Mouse (Mus musculus) lung, embryonic 16.5 days (tissue): ENCODE measurements around the gene Ppfia4. TPM values are rescaled to one million over a fixed set of nuclear protein-coding genes. Genes with fewer than 3 reads are reported as not detected.

Source experiments
- ATAC-seq: fragments of 200-750 bp; cut with Nextera tagmentation; 2 replicates; pipeline ENCODE4 v1.8.0; 2017; ENCODE audit warnings: low read depth, mild to moderate bottlenecking, moderate library complexity
- H3K27ac ChIP-seq: fragments of 300-500 bp; sonication (generic); 2 replicates; pipeline ENCODE4 v1.5.1; 2014; ENCODE audit warnings: mild to moderate bottlenecking, control low read depth, low read length
- H3K27me3 ChIP-seq: fragments of 300-500 bp; sonication (generic); 2 replicates; pipeline ENCODE4 v1.6.1; 2014; ENCODE audit warnings: low read depth, low read length, mixed read lengths; ENCODE audit not compliant: control insufficient read depth, insufficient read depth
- H3K36me3 ChIP-seq: fragments of 300-500 bp; sonication (generic); 2 replicates; pipeline ENCODE4 v1.6.1; 2014; ENCODE audit warnings: low read length; ENCODE audit not compliant: control insufficient read depth, insufficient read depth
- H3K4me1 ChIP-seq: fragments of 300-500 bp; sonication (generic); replicated peaks from 2 replicates; pipeline ENCODE4 v1.6.1; 2014; ENCODE audit warnings: low read length, mixed read lengths; ENCODE audit not compliant: control insufficient read depth, insufficient read depth
- H3K4me2 ChIP-seq: fragments of 300-500 bp; sonication (generic); 2 replicates; pipeline ENCODE4 v1.6.1; 2014; ENCODE audit warnings: low read depth, low read length, control low read depth
- H3K4me3 ChIP-seq: fragments of 300-500 bp; sonication (generic); 2 replicates; pipeline ENCODE4 v1.5.1; 2014; ENCODE audit warnings: mild to moderate bottlenecking, low read length, control low read depth
- H3K9ac ChIP-seq: fragments of 300-500 bp; sonication (generic); 2 replicates; pipeline ENCODE4 v1.6.1; 2014; ENCODE audit warnings: low read length, control low read depth
- H3K9me3 ChIP-seq: fragments of 300-500 bp; sonication (generic); 2 replicates; pipeline ENCODE4 v1.6.1; 2016; ENCODE audit warnings: low read length; ENCODE audit not compliant: control insufficient read depth
- WGBS: fragments of 180-500 bp; shearing (Covaris S2); extraction: QIAGEN DNeasy Blood & Tissue Kit; methylation state at CpG from one replicate; pipeline ENCODE4 v1.1.7; 2014; 5-methylcytosine and 5-hydroxymethylcytosine counted together
- polyA plus RNA-seq: library from polyadenylated mRNA; unstranded; fragments of >200 nt; fragmentation: Nextera tagmentation; extraction: Ambion mirVana; gene quantifications from 2 replicates; pipeline ENCODE4 v1.2.1, GENCODE M21; 2015

Ppfia4 gene
- polyA plus RNA-seq, 1 experiment from 2014 or later: 2.9 TPM

DNA sequence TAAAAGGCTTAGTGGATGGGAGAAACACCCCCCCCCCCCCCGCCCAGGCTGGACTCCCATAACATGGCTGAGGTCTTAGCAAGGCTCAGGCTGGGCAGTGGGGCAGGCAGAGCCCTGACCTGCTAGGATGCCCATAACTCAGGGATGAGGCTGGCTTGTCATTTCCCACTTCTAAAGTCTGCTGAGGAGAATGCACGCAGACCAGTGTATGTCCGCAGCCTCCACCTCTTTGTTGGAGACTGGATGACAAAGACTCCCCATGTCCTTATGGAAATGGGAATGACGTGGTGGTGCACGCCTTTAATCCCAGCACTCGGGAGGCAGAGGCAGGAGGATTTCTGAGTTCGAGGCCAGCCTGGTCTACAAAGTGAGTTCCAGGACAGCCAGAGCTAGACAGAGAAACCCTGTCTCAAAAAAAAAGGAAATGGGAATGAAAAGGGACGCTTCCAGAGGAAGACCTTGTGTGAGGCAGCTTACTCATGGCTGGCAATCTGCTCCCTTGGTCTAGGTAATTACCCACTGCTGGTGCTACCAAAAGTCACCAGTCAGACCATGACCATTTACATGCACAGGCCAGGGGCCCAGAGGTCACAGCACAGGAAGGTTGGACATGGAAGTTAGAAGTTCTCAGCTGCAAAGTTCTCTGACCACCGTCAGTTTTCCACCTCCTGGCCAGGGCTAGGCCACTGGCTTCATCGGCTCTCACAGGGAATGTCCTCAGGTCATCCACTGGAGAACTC, 813 bp upstream of the Ppfia4 start:
- no peak for ATAC-seq
- no peaks in the 10 kb centered on the region for H3K36me3 ChIP-seq
- H3K9ac ChIP-seq: no peak overlapping the region
- WGBS: 87% methylated on average over 10 of the region's 10 CpGs
- no peak overlapping the region for H3K4me3 ChIP-seq
- peaks cover 12% of the 10 kb centered on the region for H3K4me1 ChIP-seq
- H3K27ac ChIP-seq: no peak overlapping the region
- H3K4me2 ChIP-seq: no peak overlapping the region
- H3K9me3 ChIP-seq: no peaks in the 10 kb centered on the region
- H3K27me3 ChIP-seq: no peaks in the 10 kb centered on the region

DNA sequence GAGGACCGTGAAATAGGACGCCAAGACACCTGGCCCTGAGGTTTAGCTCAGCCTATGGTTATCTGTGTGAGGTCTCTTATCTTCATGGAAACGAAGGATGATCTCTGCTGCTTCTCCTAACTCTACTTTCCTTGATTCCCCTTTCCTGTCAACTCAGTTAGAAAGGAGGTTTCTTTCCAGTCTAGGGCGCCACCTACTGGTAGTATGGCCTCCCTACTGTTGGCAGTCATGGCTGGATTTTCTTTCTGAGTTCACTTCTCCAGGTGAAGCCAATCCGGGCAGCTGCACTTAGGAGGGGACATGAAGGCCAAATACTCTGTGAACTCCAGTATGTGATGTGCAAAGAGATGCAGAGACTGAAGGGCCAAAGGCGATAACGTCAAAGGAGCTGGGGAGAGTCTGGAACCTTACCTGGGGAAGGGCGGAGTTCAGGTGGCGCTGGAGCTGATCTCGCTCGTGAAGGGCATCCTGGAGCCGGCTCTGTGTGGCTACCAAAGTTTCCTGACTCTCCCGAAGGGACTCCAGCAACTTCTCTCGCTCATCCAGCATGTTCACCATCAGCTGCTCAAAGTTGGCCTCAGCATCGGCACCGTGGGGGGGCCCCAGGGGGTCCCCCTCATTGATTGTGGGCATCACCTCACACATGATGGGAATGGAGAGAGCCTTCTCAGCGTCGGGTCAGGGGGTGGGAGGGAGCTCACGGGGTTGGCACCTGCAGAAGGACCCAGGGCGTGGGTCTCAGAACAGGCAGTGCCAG, 671 bp downstream of the Ppfia4 start:
- no peak overlapping the region for H3K9ac ChIP-seq
- peaks cover 12% of the 10 kb centered on the region for H3K4me1 ChIP-seq
- no peaks in the 10 kb centered on the region for H3K9me3 ChIP-seq
- no peak overlapping the region for H3K4me3 ChIP-seq
- H3K4me2 ChIP-seq: peak overlapping the region; percentile 37; the same call in 1 of the 2 replicates
- H3K27me3 ChIP-seq: no peaks in the 10 kb centered on the region
- no peak; the same call in 1 of the 2 replicates for ATAC-seq
- WGBS: 44% methylated on average over 20 of the region's 20 CpGs
- H3K27ac ChIP-seq: no peak overlapping the region
- H3K36me3 ChIP-seq: no peaks in the 10 kb centered on the region

DNA sequence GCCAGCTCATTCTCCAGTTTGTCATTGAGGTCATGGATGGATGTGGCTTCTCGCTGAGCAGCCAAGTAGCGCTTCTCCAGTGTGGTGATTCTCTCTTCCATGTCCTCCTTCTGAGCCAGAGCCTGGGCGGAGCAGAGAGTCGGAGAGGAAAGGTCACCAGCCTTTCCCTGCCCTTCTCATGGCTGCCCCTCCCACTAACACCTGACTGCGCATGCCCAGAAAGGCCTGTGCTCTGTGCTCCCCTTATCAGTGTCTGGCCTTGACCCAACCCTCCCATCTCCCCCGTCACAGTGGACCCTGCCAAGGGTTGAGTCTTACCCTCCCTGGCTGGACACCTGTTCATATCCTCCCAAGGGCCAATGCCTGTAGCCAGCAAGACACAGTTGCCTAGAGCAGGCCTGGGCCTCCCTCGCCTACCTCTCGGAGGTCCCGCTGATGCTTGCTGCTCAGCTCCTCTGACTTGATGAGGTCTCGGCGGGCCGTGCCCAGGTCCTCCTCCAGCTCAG, 5.8 kb downstream of the Ppfia4 start:
- Histone ChIP-seq H3K4me3 (no peak overlapping the region), H3K9ac (no peak overlapping the region), H3K36me3 (no peaks in the 10 kb centered on the region), H3K9me3 (no peaks in the 10 kb centered on the region), H3K4me1 (no peaks in the 10 kb centered on the region), H3K27ac (no peak overlapping the region), H3K4me2 (no peak overlapping the region), H3K27me3 (no peaks in the 10 kb centered on the region)
- no peak for ATAC-seq
- 85% methylated on average over 12 of the region's 12 CpGs for WGBS

DNA sequence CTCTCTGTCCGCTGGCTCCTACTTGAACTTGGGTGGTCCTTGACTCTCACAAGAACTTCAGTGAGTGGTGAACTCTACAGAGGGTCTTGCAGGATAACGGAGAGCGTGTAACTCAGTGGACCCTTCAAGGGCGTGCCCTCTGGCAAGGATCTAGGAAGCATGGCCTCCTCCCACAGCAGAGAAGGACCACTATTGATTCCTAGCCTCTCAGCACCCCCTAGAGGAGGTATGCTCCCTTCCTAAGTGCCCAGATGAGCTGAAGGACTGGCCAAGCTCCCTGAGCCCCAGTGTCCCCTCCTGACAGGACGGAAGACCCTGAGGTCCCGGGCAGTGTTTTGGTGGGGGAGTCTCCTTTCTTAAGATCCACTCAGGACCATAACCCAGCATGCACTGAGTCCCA, 10.1 kb downstream of the Ppfia4 start:
- Histone ChIP-seq H3K9ac (no peak overlapping the region), H3K4me2 (no peak overlapping the region), H3K27ac (no peak overlapping the region), H3K4me1 (no peaks in the 10 kb centered on the region), H3K27me3 (no peaks in the 10 kb centered on the region), H3K4me3 (no peak overlapping the region), H3K36me3 (no peaks in the 10 kb centered on the region), H3K9me3 (no peaks in the 10 kb centered on the region)
- ATAC-seq: 0 out of 2 replicates have a peak, but pooled peaks have one; percentile 48
- 82% methylated on average over 6 of the region's 6 CpGs for WGBS

DNA sequence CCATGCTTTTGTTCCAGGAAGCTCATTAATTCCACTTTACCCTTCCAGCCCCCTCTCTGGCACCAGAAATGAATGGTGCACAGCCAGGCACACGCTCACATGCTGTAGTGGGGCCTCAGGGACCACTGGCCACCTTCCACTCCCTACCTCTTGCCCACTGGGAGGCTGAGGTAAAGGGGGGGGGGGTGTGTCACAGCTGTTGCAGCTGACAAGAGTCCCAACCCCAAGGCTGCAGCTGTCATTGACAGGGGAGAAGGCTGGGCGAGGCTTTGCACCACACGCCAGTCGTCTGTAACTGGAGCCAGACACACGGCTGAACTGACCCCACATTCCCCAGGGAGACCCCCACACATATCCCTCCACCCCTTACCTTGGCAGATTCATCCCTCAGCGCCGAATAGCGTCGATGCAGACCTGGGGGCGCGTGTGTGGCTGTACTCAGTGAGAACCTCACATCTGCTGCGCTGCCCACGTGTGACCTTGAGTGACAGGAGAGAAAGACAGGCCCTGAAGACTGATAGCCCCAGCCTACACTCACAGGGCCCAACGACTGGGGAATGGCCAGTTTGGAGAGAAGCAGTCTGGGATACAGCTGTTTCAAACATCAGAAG, 11.9 kb downstream of the Ppfia4 start:
- no peaks in the 10 kb centered on the region for H3K4me1 ChIP-seq
- no peak overlapping the region for H3K4me2 ChIP-seq
- no peaks in the 10 kb centered on the region for H3K36me3 ChIP-seq
- H3K9me3 ChIP-seq: no peaks in the 10 kb centered on the region
- no peak overlapping the region for H3K27ac ChIP-seq
- no peak overlapping the region for H3K9ac ChIP-seq
- WGBS: 53% methylated on average over 14 of the region's 14 CpGs
- H3K4me3 ChIP-seq: no peak overlapping the region
- H3K27me3 ChIP-seq: no peaks in the 10 kb centered on the region
- ATAC-seq: no peak

DNA sequence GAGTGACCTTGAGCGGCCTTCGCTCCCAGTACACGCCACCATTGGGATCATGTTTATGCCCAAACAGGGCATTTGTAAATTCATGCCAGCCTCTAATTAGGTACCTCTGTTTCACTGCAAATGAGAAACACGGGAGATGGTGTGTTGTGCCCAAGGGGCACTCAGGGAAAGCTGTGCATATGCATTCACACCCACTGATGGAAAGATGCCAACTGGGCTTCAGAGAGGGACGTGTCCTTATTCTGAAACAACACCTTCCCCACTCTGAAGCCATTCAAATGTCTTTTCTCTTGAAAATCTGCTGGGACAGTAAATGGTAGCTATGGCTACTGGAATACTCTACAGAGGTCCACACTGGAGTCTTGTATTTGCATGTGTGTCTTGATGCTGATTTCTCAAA, 14.5 kb downstream of the Ppfia4 start:
- Histone ChIP-seq H3K4me3 (no peak overlapping the region), H3K4me2 (no peak overlapping the region), H3K4me1 (no peaks in the 10 kb centered on the region), H3K27ac (no peak overlapping the region), H3K27me3 (no peaks in the 10 kb centered on the region), H3K9ac (no peak overlapping the region), H3K9me3 (no peaks in the 10 kb centered on the region), H3K36me3 (no peaks in the 10 kb centered on the region)
- no peak for ATAC-seq
- 76% methylated on average over 5 of the region's 5 CpGs for WGBS

DNA sequence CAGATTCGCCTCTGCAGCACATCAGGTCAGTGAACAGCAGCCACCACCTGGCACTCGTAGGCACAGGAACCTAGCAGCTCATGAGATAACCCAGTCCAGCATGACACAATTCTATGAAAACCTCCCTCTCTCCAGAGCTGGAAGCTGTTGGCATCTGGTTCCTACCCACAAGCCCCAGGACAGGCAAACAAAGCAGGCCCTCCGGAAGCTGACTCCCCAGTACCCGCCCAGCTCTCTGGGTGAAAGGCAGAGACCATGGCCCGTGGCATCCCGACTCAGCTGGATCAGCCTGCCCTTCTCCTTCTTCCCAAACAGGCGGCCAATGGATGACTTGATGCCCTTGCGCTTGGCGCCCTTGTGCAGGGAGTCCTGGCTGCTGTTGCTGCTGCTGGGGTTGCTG, 16.4 kb downstream of the Ppfia4 start:
- Histone ChIP-seq H3K9ac (no peak overlapping the region), H3K27ac (no peak overlapping the region), H3K4me1 (no peaks in the 10 kb centered on the region), H3K4me3 (no peak overlapping the region), H3K27me3 (no peaks in the 10 kb centered on the region), H3K4me2 (no peak overlapping the region), H3K36me3 (no peaks in the 10 kb centered on the region), H3K9me3 (no peaks in the 10 kb centered on the region)
- ATAC-seq: no peak
- WGBS: 76% methylated on average over 9 of the region's 9 CpGs

DNA sequence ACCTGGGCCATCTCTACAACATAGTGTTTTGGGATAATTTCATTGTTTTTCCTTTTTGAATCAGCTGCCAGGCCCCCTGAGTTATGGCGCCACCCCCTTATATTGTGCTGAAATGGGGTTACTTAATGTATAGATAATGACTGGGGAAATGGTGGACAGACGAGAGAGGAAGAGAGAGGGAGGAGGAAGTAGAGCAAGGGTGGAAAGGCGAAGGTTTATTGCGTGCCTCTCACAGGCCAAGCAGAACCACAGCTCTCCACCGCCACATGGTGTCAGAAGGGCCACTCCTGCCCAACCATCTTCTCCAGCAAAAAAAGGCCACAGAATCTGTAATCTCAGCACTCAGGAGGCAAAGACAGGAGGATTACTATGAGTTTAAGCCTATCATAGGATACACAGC, 17.5 kb downstream of the Ppfia4 start:
- Histone ChIP-seq H3K27me3 (no peaks in the 10 kb centered on the region), H3K27ac (no peak overlapping the region), H3K9ac (no peak overlapping the region), H3K36me3 (no peaks in the 10 kb centered on the region), H3K4me1 (no peaks in the 10 kb centered on the region), H3K9me3 (no peaks in the 10 kb centered on the region), H3K4me3 (no peak overlapping the region), H3K4me2 (no peak overlapping the region)
- ATAC-seq: no peak
- 86% methylated on average over 5 of the region's 5 CpGs for WGBS

DNA sequence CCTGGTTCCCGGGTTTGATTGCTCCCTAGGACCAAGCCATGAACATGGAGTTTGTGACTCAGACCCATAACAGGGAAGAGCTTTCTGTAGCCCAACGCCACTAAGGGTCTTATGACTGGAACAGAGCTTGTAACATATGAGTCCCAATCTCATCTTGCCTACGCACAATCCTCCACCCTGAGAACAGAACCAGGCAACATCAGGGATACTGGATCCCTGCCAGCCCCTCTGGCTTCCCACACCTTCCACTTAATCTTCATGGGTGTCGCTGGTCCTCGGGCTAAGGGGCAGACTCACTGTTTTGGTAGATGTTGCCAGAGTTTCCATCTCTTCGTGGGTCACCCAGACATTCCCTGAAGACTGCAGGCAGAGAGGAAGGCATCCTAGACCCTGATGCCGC, 21.0 kb downstream of the Ppfia4 start:
- no peaks in the 10 kb centered on the region for H3K4me1 ChIP-seq
- H3K9ac ChIP-seq: no peak overlapping the region
- no peak overlapping the region for H3K4me3 ChIP-seq
- no peaks in the 10 kb centered on the region for H3K9me3 ChIP-seq
- H3K27ac ChIP-seq: no peak overlapping the region
- H3K27me3 ChIP-seq: no peaks in the 10 kb centered on the region
- no peak overlapping the region for H3K4me2 ChIP-seq
- H3K36me3 ChIP-seq: no peaks in the 10 kb centered on the region
- WGBS: 85% methylated on average over 7 of the region's 7 CpGs
- no peak for ATAC-seq
